Mouse (Mus musculus) layer of hippocampus, adult 2 months (tissue): ENCODE measurements at regions not wholly inside any gene's neighbourhood (a gene's known extent, or its start where the extent isn't known, plus 50 kb on each side); places are given as distances from the start of the nearest gene placed in this dataset.

Source experiments
- DNase-seq, 2 experiments: peaks; one replicate each; pipeline ENCODE4 v3.0.0; 2022; ENCODE audit warnings: low spot score in 2 of 2
- H3K27ac ChIP-seq: fragments of 200-600 bp; 2 replicates; pipeline ENCODE4 v1.8.1; 2022
- H3K4me3 ChIP-seq: fragments of 200-600 bp; 2 replicates; pipeline ENCODE4 v1.8.1; 2022; ENCODE audit warnings: mild to moderate bottlenecking
- CTCF ChIP-seq: fragments of 200-600 bp; conservative IDR thresholded peaks from 2 replicates; pipeline ENCODE4 v1.8.1; 2022; ENCODE audit warnings: antibody characterized with exemption, mild to moderate bottlenecking, moderate library complexity

GRCm38 (mm10) chrX:104762377-104762776 is 91.5 kb upstream of the Zdhhc15 start:
- Histone ChIP-seq H3K27ac (no peak overlapping the region), H3K4me3 (no peak overlapping the region)
- DNase-seq, result no peak
- no peak for TF ChIP-seq CTCF

- no peak overlapping the region for H3K27ac ChIP-seq
- H3K4me3 ChIP-seq, result no peak overlapping the region
- no peak for DNase-seq
- no peak for TF ChIP-seq CTCF
Measured at GRCm38 (mm10) chrX:104760311-104760710, 89.4 kb upstream of the Zdhhc15 start.

GRCm38 (mm10) chrX:104749356-104749755 is 78.5 kb upstream of the Zdhhc15 start:
- Histone ChIP-seq H3K27ac (no peak overlapping the region), H3K4me3 (no peak overlapping the region)
- DNase-seq, result no peak
- peak; percentile 66 for TF ChIP-seq CTCF
